Mouse (Mus musculus) left cerebral cortex, adult 8-10 months (tissue): Measurements from ENCODE around the gene Hsd11b2. TPM values are rescaled to one million over a fixed set of nuclear protein-coding genes. Genes with fewer than 3 reads are reported as not detected.
"Not testable (repeated sequence)": the region's sequence is repeated elsewhere in the genome, so short reads cannot be mapped to it uniquely, and the experiment has no call there.

Experiments
- DNase-seq, 2 experiments: peaks; one replicate each; pipeline ENCODE4 v3.0.0; 2022; ENCODE audit warnings: low spot score in 2 of 2
- total RNA-seq, 4 experiments: library from RNA; stranded (reverse); gene quantifications; 2 replicates each; pipeline ENCODE4 v1.2.4; 2022

The Hsd11b2 gene
- total RNA-seq, 4 experiments from 2014 or later: not detected

DNA sequence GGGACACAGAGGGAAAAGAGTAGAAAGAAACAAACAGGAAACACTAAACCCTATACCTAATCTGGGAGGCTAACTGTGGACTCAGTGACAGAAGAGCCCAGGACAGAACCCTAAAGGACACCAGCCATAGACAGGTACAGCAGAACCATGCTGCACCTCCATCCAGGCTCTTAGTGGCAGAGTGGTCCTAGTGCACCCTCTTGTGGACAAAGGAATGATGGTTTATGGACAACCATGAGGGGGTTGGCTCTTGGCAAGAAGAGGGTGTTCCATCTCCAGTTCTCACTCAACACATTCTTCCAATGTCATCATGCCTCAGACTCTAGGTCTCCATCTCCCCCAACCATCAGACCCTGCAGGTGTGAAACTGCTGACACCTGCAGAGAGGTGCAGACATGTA, 35.5 kb downstream of the Hsd11b2 start:
- no peak for DNase-seq

DNA sequence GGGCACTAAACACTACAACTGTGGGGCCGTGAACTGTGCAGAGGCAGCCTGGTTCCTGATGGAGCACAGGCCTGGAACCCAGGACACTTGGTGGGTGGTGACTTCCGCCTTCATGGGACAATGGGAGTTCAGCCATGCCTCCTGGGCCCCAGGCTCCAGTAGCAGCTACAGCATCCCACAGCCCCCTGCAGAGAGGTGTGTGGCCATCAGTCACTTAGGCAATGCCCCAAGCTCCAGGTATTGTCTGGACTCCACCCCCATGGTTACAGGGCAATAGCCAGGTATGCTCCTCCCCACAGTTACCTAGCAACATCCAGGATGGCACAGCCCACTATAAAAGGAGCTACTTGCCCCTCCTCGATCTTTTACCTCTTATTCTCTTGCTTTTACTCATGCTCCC, 36.7 kb downstream of the Hsd11b2 start:
- DNase-seq: no peak

DNA sequence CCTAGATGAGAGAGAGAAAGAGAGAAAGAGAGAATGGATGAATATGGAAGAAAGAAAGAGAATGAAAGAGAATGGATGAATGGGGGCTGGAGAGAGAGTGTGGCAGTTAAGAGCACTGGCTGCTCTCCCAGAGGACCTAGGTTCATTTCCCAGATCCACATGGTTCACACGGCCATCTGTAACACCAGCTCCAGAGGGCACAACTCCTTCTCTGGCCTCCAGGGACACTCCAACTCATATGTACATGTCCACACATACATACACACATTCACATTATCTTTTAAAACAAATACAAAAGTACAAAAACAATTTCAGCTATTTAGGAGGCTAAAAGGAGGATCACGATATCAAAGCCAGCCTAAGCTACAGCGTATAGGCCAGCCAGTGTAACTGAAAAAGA, 44.3 kb downstream of the Hsd11b2 start:
- DNase-seq: no peak

DNA sequence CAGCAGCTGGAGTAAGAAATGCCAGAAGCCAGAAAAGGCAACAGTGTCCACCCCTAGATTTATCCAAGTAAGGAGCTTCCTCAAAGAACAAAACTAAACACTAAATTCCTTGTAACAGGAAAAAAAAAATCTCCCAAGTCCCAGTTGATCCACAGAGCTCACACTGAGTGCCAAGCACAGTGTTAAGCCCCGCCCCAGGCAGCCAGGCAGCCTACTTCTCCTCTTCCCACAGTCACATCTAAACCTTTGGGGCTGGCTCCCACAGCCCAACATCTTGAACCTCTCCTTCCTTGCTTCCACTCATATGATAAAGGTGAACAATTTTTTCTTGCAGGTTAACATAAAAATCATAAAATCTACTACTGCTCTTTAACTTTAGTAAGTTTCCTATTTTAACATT, 45.3 kb downstream of the Hsd11b2 start:
- no peak for DNase-seq

DNA sequence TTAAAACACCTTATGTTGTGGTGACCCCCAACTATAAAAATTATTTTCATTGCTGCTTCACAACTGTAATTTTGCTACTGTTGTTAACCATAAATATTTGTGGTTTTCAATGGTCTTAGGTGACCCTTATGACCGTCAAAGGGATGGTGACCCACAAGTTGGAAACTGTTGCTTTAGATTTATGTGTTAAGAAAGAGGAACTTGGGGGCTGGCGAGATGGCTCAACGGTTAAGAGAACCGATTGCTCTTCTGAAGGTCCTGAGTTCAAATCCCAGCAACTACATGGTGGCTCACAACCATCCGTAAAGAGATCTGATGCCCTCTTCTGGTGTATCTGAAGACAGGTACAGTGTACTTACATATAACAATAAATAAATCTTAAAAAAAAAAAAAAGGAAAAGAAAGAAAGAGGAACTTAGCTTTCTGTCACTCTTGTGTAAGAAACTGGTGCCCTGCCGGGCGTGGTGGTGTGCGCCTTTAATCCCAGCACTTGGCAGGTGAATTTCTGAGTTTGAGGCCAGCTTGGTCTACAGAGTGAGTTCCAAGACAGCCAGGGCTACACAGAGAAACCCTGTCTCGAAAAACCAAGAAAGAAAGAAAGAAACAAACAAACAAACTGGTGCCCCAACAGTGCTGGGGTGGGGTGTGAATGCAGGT, 46.1 kb downstream of the Hsd11b2 start:
- not testable (repeated sequence) for DNase-seq

DNA sequence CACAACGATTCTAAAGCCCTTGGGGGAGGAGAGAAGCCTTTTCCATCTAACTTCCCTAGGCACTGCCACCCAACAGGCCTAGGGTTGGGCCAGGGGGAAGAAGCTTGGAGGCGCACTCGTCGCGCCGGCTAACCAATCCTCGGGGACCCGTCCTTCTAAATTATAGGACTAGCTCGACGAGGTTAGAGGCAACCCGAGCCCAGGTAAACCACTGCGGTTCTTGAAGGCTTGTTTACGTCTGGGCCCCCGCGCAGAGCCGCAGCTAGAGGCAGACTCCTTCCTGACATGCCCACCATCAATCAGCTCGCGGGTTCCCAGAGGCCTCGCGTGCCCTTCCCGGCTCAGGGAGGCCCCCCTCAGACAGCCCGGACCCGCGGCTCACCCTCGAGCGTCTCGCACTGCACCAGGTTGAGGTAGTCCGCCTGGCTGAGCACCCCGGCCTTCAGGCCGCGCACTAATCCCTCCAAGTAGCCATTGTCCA, 46.9 kb downstream of the Hsd11b2 start:
- DNase-seq: peak in 1 of 2 experiments; percentile 57

DNA sequence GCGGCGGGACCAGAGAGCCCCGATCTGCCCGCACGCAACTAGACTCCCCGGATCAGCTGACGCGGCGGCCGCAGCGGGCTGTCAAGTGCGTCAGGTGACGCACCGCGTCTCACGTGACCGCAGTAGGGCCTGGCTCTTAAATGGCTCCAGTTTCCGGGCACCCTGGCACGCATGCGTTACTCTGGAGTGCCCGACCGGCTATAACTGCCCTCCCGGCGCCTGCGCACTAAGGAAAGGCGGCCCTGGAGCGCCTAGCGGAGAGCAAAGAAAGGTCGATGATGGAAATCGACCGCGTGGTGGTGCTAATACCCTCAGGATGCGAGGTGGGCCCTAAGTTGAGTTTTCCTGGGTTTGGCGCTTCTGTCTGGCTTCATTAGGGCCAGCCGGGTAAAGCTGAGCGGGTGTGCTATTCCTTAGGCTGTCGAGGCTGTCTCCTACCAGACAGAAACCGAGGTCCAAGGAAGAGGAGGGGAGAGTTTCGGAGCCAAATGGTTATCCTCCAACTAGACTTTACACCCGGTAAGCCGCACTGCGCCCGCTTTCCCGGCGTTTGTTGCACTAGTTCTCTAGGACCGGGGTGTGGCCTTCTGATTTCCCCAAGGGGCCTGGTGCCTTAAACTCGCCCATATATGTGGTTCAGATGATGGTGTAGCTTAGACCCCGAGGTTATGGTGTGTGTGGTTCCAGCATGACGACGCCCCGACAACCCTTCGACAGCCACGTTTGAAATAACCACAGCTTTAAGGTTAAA, 47.6 kb downstream of the Hsd11b2 start, which contains the start of gene Atp6v0d1:
Atp6v0d1 (minus strand) TSS at position 96 of the 751 bp plus-strand sequence.
- peak; percentile 96 to 100 for DNase-seq

DNA sequence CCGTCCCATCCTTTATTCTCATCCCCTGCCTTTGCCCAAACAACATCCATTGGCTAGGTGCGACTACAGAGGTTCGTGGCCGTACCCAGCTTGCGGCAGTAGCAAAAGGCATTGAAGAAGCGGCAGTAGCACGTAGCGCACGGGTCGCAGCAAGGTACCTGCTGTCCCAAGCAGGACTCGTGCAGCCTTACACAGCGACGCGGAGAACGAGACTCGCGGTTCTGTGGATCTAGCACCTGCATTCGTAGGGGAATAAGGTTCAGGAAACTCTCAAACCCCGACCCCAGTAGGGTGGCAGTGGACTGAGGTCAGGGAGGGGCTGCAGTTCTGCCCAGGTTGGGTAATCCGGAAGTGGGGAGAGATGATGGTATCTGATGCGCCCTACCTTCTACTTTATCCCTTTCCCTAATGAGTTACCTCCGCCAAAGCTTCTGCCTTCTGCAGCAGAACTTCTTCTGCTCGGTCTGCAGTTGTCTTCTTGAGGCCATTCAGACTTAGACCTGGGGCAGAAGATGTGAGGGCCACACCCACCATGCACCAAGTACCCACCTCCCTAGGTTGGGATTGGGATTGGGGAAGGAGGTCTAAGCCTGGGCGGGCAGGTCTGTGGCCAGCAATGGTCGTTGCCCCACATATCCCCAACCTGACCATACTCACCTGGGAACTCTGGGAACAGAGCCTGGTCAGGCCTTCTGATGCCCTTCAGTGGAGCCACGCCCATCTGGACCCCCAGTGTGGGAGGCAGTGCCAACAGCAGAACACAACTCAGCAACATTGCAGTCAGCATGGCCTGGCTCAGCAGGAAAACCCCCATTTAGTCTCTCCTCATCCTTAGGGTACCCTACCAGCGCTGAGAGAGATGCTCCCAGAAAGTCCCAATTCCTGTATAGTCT, 48.4 kb downstream of the Hsd11b2 start:
- DNase-seq: no peak

DNA sequence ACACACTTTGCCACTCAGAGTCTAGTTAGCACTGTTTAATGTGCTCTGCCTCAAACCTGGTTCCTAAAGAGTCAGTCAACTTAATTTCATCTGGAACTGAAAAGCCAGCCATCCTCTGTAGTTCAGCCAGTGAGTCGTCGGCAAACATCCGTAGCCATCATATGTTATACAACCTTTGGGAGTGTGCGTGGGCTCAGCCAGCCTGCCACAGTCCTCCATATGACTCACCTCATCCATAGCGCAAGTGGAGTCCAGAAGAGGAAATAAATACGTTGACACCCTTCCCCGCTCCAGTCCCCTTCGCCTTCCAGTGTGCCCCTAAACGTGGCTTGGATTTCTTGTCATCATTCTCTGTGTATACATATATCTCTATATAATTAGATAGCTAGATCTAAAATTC, 53.3 kb downstream of the Hsd11b2 start:
- peak in 1 of 2 experiments; percentile 51 for DNase-seq

DNA sequence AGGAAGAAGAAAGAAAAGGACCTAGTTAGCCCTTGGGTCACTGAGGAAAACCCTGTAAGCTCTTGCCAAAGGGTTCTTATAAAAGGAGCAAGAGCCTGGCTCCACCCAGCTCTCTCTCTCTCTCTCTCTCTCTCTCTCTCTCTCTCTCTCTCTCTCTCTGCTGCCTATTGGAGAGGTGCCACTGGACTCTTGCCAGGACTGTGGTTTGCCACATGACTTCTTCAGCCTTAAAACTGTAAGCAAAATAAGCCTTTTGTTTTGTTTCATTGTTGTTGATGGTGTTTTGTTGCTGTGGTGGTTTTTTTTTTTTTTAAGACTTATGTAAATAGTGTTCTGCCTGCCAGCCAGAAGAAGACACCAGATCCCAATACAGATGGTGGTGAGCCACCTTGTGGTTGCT, 54.9 kb downstream of the Hsd11b2 start:
- DNase-seq: no peak

Other genes starting within 250 kb of the Hsd11b2 start
- 10 to 100 TPM; 21.3 to 25.7 (median 22.9) TPM for gene Hsf4, start 249.0 kb upstream of the Hsd11b2 start, total RNA-seq
- gene Nol3, start 242.6 kb upstream of the Hsd11b2 start, total RNA-seq: 10 to 100 TPM; 10.6 to 13.8 (median 13.1) TPM
- gene 4931428F04Rik, start 228.9 kb upstream of the Hsd11b2 start, total RNA-seq: 10 to 100 TPM; 22.0 to 26.7 (median 24.2) TPM
- 1 to 10 TPM; 1.4 to 2.2 (median 1.8) TPM for gene Exoc3l, start 222.7 kb upstream of the Hsd11b2 start, total RNA-seq
- 10 to 100 TPM; 31.2 to 39.0 (median 34.8) TPM for gene E2f4, start 221.1 kb upstream of the Hsd11b2 start, total RNA-seq
- 1 to 10 TPM; 1.5 to 3.0 (median 2.3) TPM for gene Elmo3, start 213.2 kb upstream of the Hsd11b2 start, total RNA-seq
- 1 to 10 TPM; 5.8 to 8.7 (median 7.1) TPM for gene Lrrc29, start 192.5 kb upstream of the Hsd11b2 start, total RNA-seq
- 10 to 100 TPM; 33.7 to 46.5 (median 40.0) TPM for gene Tmem208, start 192.4 kb upstream of the Hsd11b2 start, total RNA-seq
- gene Fhod1, start 170.8 kb upstream of the Hsd11b2 start, total RNA-seq: 1 to 10 TPM; 2.5 to 5.2 (median 4.0) TPM
- 10 to 100 TPM; 28.9 to 30.7 (median 29.7) TPM for gene Slc9a5, start 169.9 kb upstream of the Hsd11b2 start, total RNA-seq
- gene Plekhg4, start 145.5 kb upstream of the Hsd11b2 start, total RNA-seq: 1 to 10 TPM; 1.3 to 2.5 (median 1.6) TPM
- gene Kctd19, start 105.3 kb upstream of the Hsd11b2 start, total RNA-seq: not detected
- gene Lrrc36, start 105.2 kb upstream of the Hsd11b2 start, total RNA-seq: under 1 TPM; 0.40 to 0.82 (median 0.62) TPM
- 10 to 100 TPM; 59.3 to 66.5 (median 60.9) TPM for gene Tppp3, start 47.2 kb upstream of the Hsd11b2 start, total RNA-seq
- gene Zdhhc1, start 21.9 kb upstream of the Hsd11b2 start, total RNA-seq: 10 to 100 TPM; 38.3 to 45.8 (median 42.9) TPM
- gene Atp6v0d1, start 47.3 kb downstream of the Hsd11b2 start, total RNA-seq: 100 to 1,000 TPM; 297 to 314 (median 303) TPM
- gene Ripor1, start 86.5 kb downstream of the Hsd11b2 start, total RNA-seq: 10 to 100 TPM; 65.5 to 70.5 (median 67.3) TPM
- gene Ctcf, start 117.8 kb downstream of the Hsd11b2 start, total RNA-seq: 10 to 100 TPM; 65.3 to 80.8 (median 68.8) TPM
- not detected for gene Agrp, start 118.6 kb downstream of the Hsd11b2 start, total RNA-seq
- 10 to 100 TPM; 57.2 to 62.8 (median 58.3) TPM for gene Carmil2, start 167.5 kb downstream of the Hsd11b2 start, total RNA-seq
- 10 to 100 TPM; 49.0 to 53.8 (median 50.9) TPM for gene Acd, start 182.3 kb downstream of the Hsd11b2 start, total RNA-seq
- 10 to 100 TPM; 34.7 to 42.3 (median 39.2) TPM for gene Pard6a, start 182.4 kb downstream of the Hsd11b2 start, total RNA-seq
- gene 4933405L10Rik, start 188.9 kb downstream of the Hsd11b2 start, total RNA-seq: under 1 TPM in 2 of 4 experiments, not detected in 2; 0.44 to 0.46 TPM
- gene Enkd1, start 189.5 kb downstream of the Hsd11b2 start, total RNA-seq: 10 to 100 TPM in 1 of 4 experiments, 1 to 10 TPM in 3; 9.0 to 11.2 (median 9.3) TPM
- 10 to 100 TPM; 14.5 to 21.4 (median 18.3) TPM for gene Gfod2, start 239.9 kb downstream of the Hsd11b2 start, total RNA-seq